Mouse (Mus musculus) thymus, postnatal 25 days (tissue): ENCODE data around the gene Prss2.
"Not testable (repeated sequence)": the region's sequence is repeated elsewhere in the genome, so short reads cannot be mapped to it uniquely, and the experiment has no call there.

ENCODE experiments used
- DNase-seq: peaks from one replicate; pipeline ENCODE4 v3.0.0; 2022

Prss2 gene

DNA sequence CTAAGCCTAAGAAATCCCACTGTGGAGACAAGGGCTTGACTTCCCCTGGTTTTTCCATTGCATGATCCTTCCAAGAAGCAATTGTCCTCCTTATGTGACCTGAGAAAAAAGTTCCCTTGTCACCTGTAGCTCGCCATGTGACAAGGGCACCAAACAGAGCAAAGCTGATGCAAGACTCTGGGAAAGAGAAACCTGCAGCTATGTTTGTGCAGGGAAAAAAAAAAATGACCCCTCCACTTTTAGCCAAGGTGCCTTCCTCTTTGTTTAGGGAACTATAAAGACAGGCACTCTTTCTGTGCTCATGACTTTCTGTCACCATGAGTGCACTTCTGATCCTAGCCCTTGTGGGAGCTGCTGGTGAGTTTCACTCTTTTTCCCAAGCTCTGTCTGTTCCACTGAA lies at the start of gene Prss2:
Gene Prss2, plus strand, starts transcription at position 301 of the 400 bp plus-strand sequence.
- no peak for DNase-seq

- DNase-seq, result no peak
Measured at GRCm38 (mm10) chr6:41499374-41499773, 22.2 kb upstream of the Prss2 start.

GRCm38 (mm10) chr6:41504915-41505314 lies 16.7 kb upstream of the Prss2 start:
- DNase-seq, result no peak

GRCm38 (mm10) chr6:41505323-41505722 lies 16.3 kb upstream of the Prss2 start:
- peak; percentile 41 for DNase-seq

DNA sequence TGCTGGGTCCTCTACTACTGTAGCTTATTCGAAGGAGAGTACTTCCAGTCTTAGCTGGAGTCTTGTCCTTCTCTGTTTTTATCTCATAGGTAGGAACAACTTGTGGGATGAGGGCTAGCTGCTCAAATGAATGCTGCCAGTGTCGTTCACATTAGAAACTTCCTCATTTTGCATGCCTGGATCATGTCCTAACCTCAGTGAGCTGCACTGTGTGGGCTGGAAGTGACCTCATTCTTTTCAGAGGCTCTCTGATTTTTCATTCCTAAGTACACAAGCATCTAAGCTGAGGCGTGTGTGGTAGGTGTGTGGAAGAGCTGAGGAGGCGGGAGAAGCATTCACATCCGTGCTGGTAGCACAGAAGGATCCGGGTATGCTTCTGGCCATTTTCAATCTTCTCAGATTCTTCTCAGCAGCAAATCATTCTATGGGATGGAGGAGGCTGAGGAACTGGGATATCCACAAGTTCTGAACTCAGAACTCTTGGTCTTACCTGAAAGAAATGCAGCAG lies 3.5 kb upstream of the Prss2 start:
- no peak for DNase-seq

DNA sequence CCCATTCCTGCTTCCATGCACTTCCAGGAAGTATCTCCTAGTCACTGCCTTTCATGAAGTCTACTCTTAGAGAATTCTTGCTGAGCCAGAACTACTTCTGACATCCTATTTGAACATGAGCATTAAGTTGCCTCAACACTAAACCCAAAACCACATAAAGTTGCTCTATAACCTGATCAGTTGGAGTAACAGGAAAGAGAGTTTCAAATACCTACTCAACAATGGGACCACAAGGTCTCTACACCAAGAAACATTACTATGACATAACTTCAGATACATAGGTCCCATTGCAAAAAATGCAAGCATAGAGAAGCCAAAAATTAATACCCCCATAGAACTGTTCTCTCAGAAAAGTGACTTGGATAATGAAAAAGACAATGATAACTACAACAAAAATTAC lies 4.9 kb downstream of the Prss2 start:
- no peak for DNase-seq

DNA sequence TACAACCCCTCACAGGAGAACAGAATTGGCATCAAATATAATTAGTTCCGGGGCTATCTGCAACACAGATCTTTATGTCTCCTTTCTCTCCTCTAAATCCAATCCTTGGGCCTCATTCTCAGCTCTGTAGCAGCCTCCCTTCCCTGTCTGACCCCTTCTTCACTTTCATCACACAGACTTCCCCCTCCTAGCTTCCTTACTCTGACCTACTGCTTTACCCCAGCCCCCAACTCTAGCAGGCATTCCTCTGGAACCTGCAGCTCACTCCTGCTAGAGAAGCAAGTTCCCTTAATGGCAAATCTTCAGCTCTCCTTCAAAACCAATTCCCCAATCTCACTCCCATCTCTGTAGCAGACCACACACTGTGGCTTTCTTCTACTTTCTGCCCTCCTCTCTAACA lies 5.8 kb downstream of the Prss2 start:
- no peak for DNase-seq

DNA sequence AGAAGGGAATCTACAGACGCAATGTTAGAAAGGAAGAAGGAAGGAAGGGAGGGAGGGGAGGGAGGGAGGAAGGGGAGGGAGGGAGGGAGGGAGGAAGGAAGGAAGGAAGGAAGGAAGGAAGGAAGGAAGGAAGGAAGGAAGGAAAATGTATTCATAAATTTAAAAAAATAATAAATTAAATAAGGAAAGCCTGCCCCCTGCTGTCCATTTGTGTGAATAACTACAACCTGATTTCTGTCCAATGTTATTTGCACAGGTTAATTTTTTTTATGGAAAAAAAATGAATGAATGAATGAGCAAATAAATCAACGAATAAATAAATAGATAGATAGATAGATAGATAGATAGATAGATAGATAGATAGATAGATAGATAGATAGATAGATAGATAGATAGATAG lies 8.4 kb downstream of the Prss2 start:
- DNase-seq, result not testable (repeated sequence)

DNA sequence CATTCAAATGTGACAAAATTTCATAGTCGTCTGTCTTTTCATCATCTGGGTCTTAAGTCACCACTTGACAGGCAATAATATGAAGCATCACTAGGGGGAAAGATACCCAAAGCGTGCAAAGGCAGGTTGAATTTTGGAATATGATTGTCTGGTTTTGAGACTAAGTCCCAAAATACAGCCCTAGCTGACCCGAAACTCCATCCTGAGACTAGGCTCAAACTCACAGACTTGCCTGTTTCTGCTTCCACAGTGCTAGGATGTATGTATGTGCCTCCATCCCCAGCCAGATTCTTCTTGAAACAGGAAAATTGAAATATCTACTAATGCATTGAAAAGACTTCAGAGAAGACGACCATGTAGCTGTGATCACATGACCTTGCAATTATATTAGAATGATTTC lies 10.6 kb downstream of the Prss2 start:
- peak; percentile 5 for DNase-seq

GRCm38 (mm10) chr6:41532687-41533284 lies 11.2 kb downstream of the Prss2 start:
- DNase-seq, result peak; percentile 49

DNA sequence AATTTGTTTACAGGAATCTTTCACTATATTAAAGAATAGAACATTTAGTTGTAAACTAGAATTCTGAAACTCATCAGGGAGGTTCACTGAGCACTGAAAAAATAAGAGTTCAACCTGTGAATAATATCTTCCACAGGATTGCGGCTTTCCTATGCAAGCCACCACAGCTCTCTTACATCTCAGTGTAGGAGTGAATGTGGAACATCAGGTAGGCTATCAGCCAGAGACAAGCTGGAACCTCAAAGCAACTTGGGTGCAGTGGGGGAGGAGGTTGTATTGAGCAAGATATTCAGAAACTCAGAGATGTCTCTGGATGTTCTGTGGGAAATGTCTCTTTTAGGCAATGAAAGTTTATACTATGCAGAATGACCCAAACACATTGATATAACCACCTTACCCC lies 15.8 kb downstream of the Prss2 start:
- DNase-seq, result peak; percentile 42

- peak; percentile 63 for DNase-seq
Measured at GRCm38 (mm10) chr6:41538296-41538695, 16.7 kb downstream of the Prss2 start.

DNA sequence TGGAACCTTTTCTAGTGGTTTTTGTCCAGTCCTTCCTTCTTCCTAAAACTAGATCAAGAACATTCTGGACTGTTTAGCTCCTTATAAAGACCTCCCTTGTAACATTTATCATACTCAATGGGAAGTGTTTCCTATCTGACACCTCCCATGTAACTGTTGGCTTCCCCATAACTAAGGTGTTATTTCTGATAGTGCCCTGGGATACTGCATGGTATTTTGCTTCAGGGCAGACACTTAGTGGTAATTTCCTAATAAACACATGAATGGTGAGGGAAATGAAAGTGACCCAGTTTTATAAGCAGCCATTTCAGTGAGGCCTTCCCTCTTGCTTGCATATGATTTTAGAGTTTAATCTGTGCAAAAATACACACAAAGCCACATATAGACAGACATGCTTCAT lies 19.2 kb downstream of the Prss2 start:
- DNase-seq, result no peak

DNA sequence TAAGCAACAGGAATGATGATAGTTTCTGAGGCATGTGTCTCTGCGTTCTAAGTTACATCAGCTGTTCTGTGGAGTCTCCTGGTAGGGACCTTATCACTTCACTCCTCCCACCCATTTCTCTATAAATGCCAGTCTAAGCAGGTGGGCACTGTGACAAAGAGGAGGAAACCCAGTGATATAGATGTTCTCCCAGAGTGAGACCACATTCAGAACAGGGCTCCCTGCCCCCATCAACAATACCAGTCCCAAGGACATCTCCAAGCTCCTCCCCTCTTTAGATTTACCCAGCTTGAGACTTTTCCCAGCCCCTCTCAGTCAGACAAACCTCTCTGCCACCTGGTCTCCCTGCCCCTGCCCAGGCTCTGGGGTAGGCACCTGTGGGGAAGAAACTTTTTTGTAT lies 20.2 kb downstream of the Prss2 start:
- peak; percentile 83 for DNase-seq

GRCm38 (mm10) chr6:41542983-41543382 lies 21.4 kb downstream of the Prss2 start:
- DNase-seq, result peak; percentile 44

- peak; percentile 65 for DNase-seq
Measured at GRCm38 (mm10) chr6:41543411-41544050, 21.9 kb downstream of the Prss2 start.

- peak; percentile 64 for DNase-seq
Measured at GRCm38 (mm10) chr6:41544381-41544924, 22.9 kb downstream of the Prss2 start.

GRCm38 (mm10) chr6:41545266-41545665 lies 23.7 kb downstream of the Prss2 start:
- peak; percentile 61 for DNase-seq

DNA sequence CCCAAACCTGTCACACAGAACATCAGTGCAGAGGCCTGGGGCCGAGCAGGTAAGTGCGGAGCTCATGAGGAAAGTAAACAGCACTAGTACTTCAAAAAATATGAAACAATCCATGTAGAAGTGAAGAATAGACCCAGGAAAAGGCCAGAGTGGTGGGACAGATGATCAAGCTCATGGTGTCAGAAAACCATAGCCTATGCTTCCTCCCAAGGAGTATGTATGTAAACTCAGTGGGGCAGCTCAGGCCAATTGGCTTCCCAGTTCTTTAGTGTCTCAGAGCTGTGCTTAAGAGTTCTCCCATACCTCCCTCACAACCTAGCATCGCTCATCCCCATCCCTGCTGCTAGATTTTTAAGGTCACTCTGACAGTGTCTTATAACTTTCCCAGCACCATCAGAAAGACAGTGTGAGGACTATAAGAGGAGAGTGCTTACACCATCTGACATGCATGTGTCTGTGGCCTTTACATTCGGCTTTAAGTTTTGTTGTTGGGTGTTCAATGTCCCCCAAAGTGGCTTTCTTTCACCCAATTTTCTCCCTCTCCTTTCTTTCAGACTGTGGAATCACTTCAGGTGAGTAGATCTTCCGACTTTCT lies 25.6 kb downstream of the Prss2 start:
- DNase-seq, result peak; percentile 66

- no peak for DNase-seq
Measured at GRCm38 (mm10) chr6:41548286-41548685, 26.7 kb downstream of the Prss2 start.

- peak; percentile 74 for DNase-seq
Measured at GRCm38 (mm10) chr6:41553356-41554010, 31.9 kb downstream of the Prss2 start.

- peak; percentile 87 for DNase-seq
Measured at GRCm38 (mm10) chr6:41554295-41555169, 32.9 kb downstream of the Prss2 start.
